Mouse (Mus musculus) liver, embryonic 11.5 days (tissue): ENCODE measurements around the gene Trank1. TPM values are rescaled to one million over a fixed set of nuclear protein-coding genes. Genes with fewer than 3 reads are reported as not detected.

Source experiments
- ATAC-seq: fragments of 200-750 bp; cut with Nextera tagmentation; replicated peaks from 2 replicates; pipeline ENCODE4 v1.8.0; 2017; ENCODE audit warnings: moderate number of reproducible peaks, mild to moderate bottlenecking, moderate TSS enrichment, moderate library complexity; ENCODE audit not compliant: low FRiP score
- DNase-seq: peaks from one replicate; pipeline ENCODE4 v3.0.0-alpha.2; 2017; ENCODE audit warnings: low spot score
- H3K27ac ChIP-seq: fragments of 300-500 bp; sonication (generic); 2 replicates; pipeline ENCODE4 v1.5.1; 2014; ENCODE audit warnings: mild to moderate bottlenecking, low read depth, low read length, control low read depth
- H3K27me3 ChIP-seq: fragments of 300-500 bp; sonication (generic); replicated peaks from 2 replicates; pipeline ENCODE4 v1.6.1; 2014; ENCODE audit warnings: low read length, mixed read lengths; ENCODE audit not compliant: control insufficient read depth, insufficient read depth
- H3K36me3 ChIP-seq: fragments of 300-500 bp; sonication (generic); 2 replicates; pipeline ENCODE4 v1.6.1; 2014; ENCODE audit warnings: mild to moderate bottlenecking, low read length, moderate library complexity, mixed read lengths; ENCODE audit not compliant: control insufficient read depth, insufficient read depth
- H3K4me1 ChIP-seq: fragments of 300-500 bp; sonication (generic); replicated peaks from 2 replicates; pipeline ENCODE4 v1.6.1; 2014; ENCODE audit warnings: low read length, mixed read lengths; ENCODE audit not compliant: control insufficient read depth, insufficient read depth
- H3K4me2 ChIP-seq: fragments of 300-500 bp; sonication (generic); 2 replicates; pipeline ENCODE4 v1.6.1; 2014; ENCODE audit warnings: mild to moderate bottlenecking, control low read depth, moderate library complexity
- H3K4me3 ChIP-seq: fragments of 300-500 bp; sonication (generic); 2 replicates; pipeline ENCODE4 v1.5.1; 2014; ENCODE audit warnings: low read depth, low read length, control low read depth
- H3K9ac ChIP-seq: fragments of 300-500 bp; sonication (generic); 2 replicates; pipeline ENCODE4 v1.6.1; 2014; ENCODE audit warnings: low read depth, low read length, control low read depth
- H3K9me3 ChIP-seq: fragments of 300-500 bp; sonication (generic); 2 replicates; pipeline ENCODE4 v1.6.1; 2016; ENCODE audit warnings: low read length, inconsistent platforms, mixed read lengths; ENCODE audit not compliant: control insufficient read depth
- WGBS: fragments of 180-500 bp; shearing (Covaris S2); extraction: QIAGEN DNeasy Blood & Tissue Kit; methylation state at CpG from one replicate; pipeline ENCODE4 v1.1.7; 2014; 5-methylcytosine and 5-hydroxymethylcytosine counted together
- polyA plus RNA-seq: library from polyadenylated mRNA; unstranded; fragments of >200 nt; fragmentation: Nextera tagmentation; extraction: Ambion mirVana; gene quantifications from 2 replicates; pipeline ENCODE4 v1.2.1, GENCODE M21; 2014

The Trank1 gene
- polyA plus RNA-seq, 1 experiment from 2014 or later, result 0.10 TPM

- Histone ChIP-seq H3K27me3 (no peaks in the 10 kb centered on the region), H3K4me1 (no peaks in the 10 kb centered on the region), H3K9me3 (no peaks in the 10 kb centered on the region), H3K9ac (no peak overlapping the region), H3K36me3 (no peaks in the 10 kb centered on the region), H3K4me3 (no peak overlapping the region), H3K4me2 (no peak overlapping the region), H3K27ac (no peak overlapping the region)
- ATAC-seq (no peak), DNase-seq (no peak)
- 70% methylated on average over 6 of the region's 6 CpGs for WGBS
Measured at GRCm38 (mm10) chr9:111408012-111408411, 96.5 kb downstream of the Trank1 start.

DNA sequence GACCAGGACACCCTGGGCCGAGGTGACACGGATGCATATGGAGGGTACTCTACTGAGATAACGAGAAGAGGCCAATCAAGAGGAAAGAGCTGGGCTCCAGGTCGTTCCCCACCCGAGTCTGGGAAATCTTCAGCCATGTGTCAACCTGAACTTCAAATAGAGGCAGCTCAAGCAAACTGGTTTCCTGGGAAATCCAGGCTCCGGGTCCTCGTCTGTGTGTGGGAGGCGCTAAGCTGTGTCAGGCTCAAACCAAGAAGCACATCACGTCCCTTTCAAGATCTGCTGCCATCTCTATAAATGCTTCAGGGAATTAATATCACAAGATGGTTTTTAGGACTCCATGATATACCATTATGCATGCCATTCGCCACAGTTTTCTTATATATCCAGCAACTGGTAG lies 96.9 kb downstream of the Trank1 start:
- H3K4me1 ChIP-seq, result no peaks in the 10 kb centered on the region
- ATAC-seq (no peak), DNase-seq (no peak)
- no peaks in the 10 kb centered on the region for H3K9me3 ChIP-seq
- H3K4me2 ChIP-seq, result no peak overlapping the region
- no peak overlapping the region for H3K4me3 ChIP-seq
- WGBS, result 73% methylated on average over 10 of the region's 10 CpGs
- H3K27ac ChIP-seq, result no peak overlapping the region
- no peaks in the 10 kb centered on the region for H3K36me3 ChIP-seq
- H3K9ac ChIP-seq, result no peak overlapping the region
- H3K27me3 ChIP-seq, result no peaks in the 10 kb centered on the region

- WGBS, result 87% methylated on average over 16 of the region's 16 CpGs
- Histone ChIP-seq H3K36me3 (no peaks in the 10 kb centered on the region), H3K27ac (no peak overlapping the region), H3K27me3 (no peaks in the 10 kb centered on the region), H3K4me2 (no peak overlapping the region), H3K4me3 (no peak overlapping the region), H3K9me3 (no peaks in the 10 kb centered on the region), H3K9ac (no peak overlapping the region), H3K4me1 (no peaks in the 10 kb centered on the region)
- ATAC-seq (no peak), DNase-seq (no peak)
Measured at GRCm38 (mm10) chr9:111412471-111413160, 101.1 kb downstream of the Trank1 start.

DNA sequence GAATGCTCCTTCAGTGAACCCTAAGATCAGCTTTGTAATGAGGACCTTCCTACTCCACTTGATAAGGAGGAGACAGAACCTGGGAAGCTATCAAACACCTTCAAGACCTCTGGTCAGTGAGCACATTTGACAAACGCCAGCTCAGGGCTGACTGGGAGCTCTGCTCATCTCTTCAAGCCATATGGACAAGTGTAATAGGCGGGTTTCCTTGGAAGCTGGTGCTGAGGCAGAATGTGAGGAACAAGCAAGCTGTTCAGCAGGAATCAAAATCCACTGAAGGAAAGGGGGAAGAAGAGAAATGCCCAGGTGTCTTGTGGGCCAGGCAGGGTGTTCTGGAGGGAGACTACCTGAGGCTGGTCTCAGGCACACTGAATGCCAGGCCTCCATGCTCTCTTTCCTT lies 110.3 kb downstream of the Trank1 start:
- WGBS, result 56% methylated on average over 2 of the region's 2 CpGs
- H3K9ac ChIP-seq, result no peak overlapping the region
- no peak overlapping the region for H3K4me2 ChIP-seq
- H3K9me3 ChIP-seq, result no peaks in the 10 kb centered on the region
- H3K36me3 ChIP-seq, result no peaks in the 10 kb centered on the region
- H3K4me1 ChIP-seq, result no peaks in the 10 kb centered on the region
- ATAC-seq (no peak), DNase-seq (no peak)
- H3K27ac ChIP-seq, result no peak overlapping the region
- no peaks in the 10 kb centered on the region for H3K27me3 ChIP-seq
- no peak overlapping the region for H3K4me3 ChIP-seq

DNA sequence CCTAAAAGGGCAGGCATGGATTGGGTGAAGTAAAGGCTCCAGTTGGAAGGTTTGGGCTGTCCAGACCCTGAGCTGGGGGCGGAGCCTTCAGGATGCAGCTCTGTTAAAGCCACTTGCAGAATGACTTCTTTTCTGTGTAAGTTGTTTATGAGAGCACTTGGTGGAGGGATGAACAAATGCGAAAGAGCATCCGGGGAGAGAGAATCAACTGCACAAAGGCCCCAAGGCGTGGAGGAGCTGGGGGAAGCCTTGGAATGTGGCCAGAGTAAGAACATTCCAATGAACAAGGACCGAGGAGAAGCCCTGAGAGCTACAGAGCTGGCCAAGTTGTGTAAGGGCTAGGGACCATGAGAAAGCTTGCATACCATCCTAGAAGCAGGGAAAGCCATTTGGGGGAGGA lies 111.0 kb downstream of the Trank1 start:
- ATAC-seq (no peak), DNase-seq (no peak)
- no peak overlapping the region for H3K27ac ChIP-seq
- no peaks in the 10 kb centered on the region for H3K9me3 ChIP-seq
- no peak overlapping the region for H3K9ac ChIP-seq
- WGBS, result 74% methylated on average over 5 of the region's 5 CpGs
- no peak overlapping the region for H3K4me3 ChIP-seq
- no peaks in the 10 kb centered on the region for H3K36me3 ChIP-seq
- H3K4me1 ChIP-seq, result no peaks in the 10 kb centered on the region
- H3K27me3 ChIP-seq, result no peaks in the 10 kb centered on the region
- H3K4me2 ChIP-seq, result no peak overlapping the region

DNA sequence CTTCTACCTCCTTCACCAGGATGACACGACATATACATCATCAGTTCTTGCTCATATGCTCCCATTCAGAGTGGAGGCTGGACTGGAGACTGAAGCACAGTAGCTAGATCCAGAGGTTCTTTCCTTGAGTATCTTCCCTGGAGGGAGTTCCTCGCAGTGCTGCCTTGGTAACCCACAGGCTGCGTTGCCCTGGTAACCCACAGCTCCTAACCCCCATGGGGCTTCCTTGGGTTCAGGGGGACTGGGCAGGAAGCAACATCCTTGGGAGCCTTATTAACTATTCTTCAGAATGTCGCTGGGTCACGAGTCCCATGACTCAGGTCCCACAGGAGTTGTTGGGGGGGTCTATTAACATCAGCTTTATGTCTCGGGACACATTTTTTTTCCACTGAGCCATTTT lies 113.6 kb downstream of the Trank1 start:
- Histone ChIP-seq H3K27ac (no peak overlapping the region), H3K9ac (no peak overlapping the region), H3K9me3 (no peaks in the 10 kb centered on the region), H3K4me2 (no peak overlapping the region), H3K36me3 (no peaks in the 10 kb centered on the region), H3K4me1 (no peaks in the 10 kb centered on the region), H3K4me3 (no peak overlapping the region), H3K27me3 (no peaks in the 10 kb centered on the region)
- ATAC-seq, result no peak
- WGBS, result 77% methylated on average over 6 of the region's 6 CpGs
- DNase-seq, result no peak

- DNase-seq (no peak), ATAC-seq (no peak)
- Histone ChIP-seq H3K4me3 (no peak overlapping the region), H3K36me3 (no peaks in the 10 kb centered on the region), H3K9ac (no peak overlapping the region), H3K9me3 (no peaks in the 10 kb centered on the region), H3K4me2 (no peak overlapping the region), H3K4me1 (no peaks in the 10 kb centered on the region), H3K27me3 (no peaks in the 10 kb centered on the region), H3K27ac (no peak overlapping the region)
- WGBS, result 86% methylated on average over 4 of the region's 4 CpGs
Measured at GRCm38 (mm10) chr9:111425952-111426351, 114.4 kb downstream of the Trank1 start.

GRCm38 (mm10) chr9:111427891-111428555 lies 116.5 kb downstream of the Trank1 start:
- Histone ChIP-seq H3K27ac (no peak overlapping the region), H3K27me3 (no peaks in the 10 kb centered on the region), H3K9me3 (no peaks in the 10 kb centered on the region), H3K4me2 (no peak overlapping the region), H3K36me3 (no peaks in the 10 kb centered on the region), H3K9ac (no peak overlapping the region), H3K4me1 (no peaks in the 10 kb centered on the region), H3K4me3 (no peak overlapping the region)
- no peak for DNase-seq
- 79% methylated on average over 9 of the region's 9 CpGs for WGBS
- ATAC-seq, result no peak
